ENCODE assay signal across 24 mouse cellular contexts in the genomic region with DNA sequence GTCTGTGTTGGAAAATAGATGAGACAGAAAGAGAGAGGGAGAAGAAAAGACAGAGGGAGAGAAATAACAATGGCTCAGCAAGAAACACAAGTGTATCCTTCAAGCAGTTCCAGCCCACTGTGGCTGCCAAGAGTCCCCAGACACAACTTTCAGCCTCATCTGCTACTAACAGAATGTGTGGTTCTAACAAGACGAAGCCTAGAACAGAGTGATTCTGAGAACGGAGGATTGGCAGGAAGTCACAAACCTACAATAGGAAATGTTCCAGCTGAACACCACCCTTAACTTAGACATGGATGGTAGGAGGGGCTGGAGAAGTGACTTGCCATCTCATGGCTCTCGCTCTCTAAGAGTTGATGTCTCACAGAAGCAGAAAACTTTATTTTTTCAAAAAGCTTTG.
DNase-seq lines count a peak whose midpoint lies in the region; ATAC-seq lines count a peak whose summit lies in the region.
"Had no signal": no experiment of that assay in that cellular context is flagged by ENCODE, and none has a peak within 500 bp of the region (broad histone marks: within the 10 kb centered on the region; RNA-seq: fewer than 3 reads in every experiment).

No protein-coding gene starts in this region.

- ATAC-seq in inflammation-experienced regulatory T-cells, adult 6 months = no peak
- ATAC-seq: CD4-positive, CD25-positive, alpha-beta regulatory T cell, adult 4 months; forebrain, embryonic 16.5 days; hindbrain, embryonic 16.5 days; intestine, embryonic 15.5 days; midbrain, embryonic 15.5 days had no signal

- peak; percentile 44 for DNase-seq in left cerebral cortex, adult 11 months (ENCODE audit: low spot score)
- no peak for DNase-seq in left cerebral cortex, adult 8-10 months (ENCODE audit: low spot score in 2 of 2)
- DNase-seq in right cerebral cortex, postnatal 10 days (ENCODE audit: low spot score in 2 of 2) = peak; percentile 64 to 76
- DNase-seq in right cerebral cortex, postnatal 14 days = no peak
- peak; percentile 64 to 67 for DNase-seq in layer of hippocampus, adult 8-10 months (ENCODE audit: low spot score in 2 of 2)
- DNase-seq in ovary, adult 18-20 months (ENCODE audit: low spot score) = no peak
- DNase-seq: adrenal gland, postnatal 25 days; cerebellum, adult 2 months; cerebellum, postnatal 14 days; gastrocnemius, postnatal 25 days; heart, adult 11 months; kidney, adult 2 months; kidney, postnatal 4 days; liver; lung, adult 2 months; lung, postnatal 10 days; thymus, adult 2 months; thymus, postnatal 4 days had no signal

Comparison
In these comparisons a context has a peak if more than half of its experiments do, and no peak if none do; other contexts are left out.
1. DNase-seq: peak in left cerebral cortex, adult 11 months (single experiment), right cerebral cortex, postnatal 10 days (2 of 2) and layer of hippocampus, adult 8-10 months (2 of 2); none in left cerebral cortex, adult 8-10 months (0 of 2), right cerebral cortex, postnatal 14 days (single experiment) and ovary, adult 18-20 months (single experiment).